Mouse (Mus musculus) CH12.LX (cell line): Measurements from ENCODE around the gene Agbl5.

Source experiments
- CHD1 ChIP-seq: IDR thresholded peaks from 2 replicates; pipeline ENCODE4 v1.6.1; 2012; ENCODE audit warnings: low read depth, low read length, improper control_type of control experiment, inconsistent platforms
- CTCF ChIP-seq, 2 experiments: IDR thresholded peaks in 1 of 2; conservative IDR thresholded peaks in 1 of 2; 2 replicates each; pipeline ENCODE4 v1.5.1; 2011 to 2012; ENCODE audit warnings: low read depth in 2 of 2, low read length in 2 of 2, improper control_type of control experiment in 1 of 2, inconsistent platforms in 1 of 2, mild to moderate bottlenecking in 1 of 2, moderate library complexity in 1 of 2
- MAX ChIP-seq: IDR thresholded peaks from 2 replicates; pipeline ENCODE4 v1.6.1; 2011; ENCODE audit warnings: low read length, improper control_type of control experiment
- POLR2A ChIP-seq: IDR thresholded peaks from 2 replicates; pipeline ENCODE4 v1.6.1; 2011; ENCODE audit warnings: low read depth, mild to moderate bottlenecking, improper control_type of control experiment, low read length
- TCF12 ChIP-seq: IDR thresholded peaks from 2 replicates; pipeline ENCODE4 v1.6.1; 2014; ENCODE audit warnings: low read depth, mild to moderate bottlenecking, inconsistent platforms, low read length, improper control_type of control experiment
- UBTF ChIP-seq: IDR thresholded peaks from 2 replicates; pipeline ENCODE4 v1.6.1; 2012; ENCODE audit warnings: low read depth, mild to moderate bottlenecking, inconsistent platforms, low read length, improper control_type of control experiment, moderate library complexity
- USF1 ChIP-seq: IDR thresholded peaks from 2 replicates; pipeline ENCODE4 v1.6.1; 2014; ENCODE audit warnings: low read depth, mild to moderate bottlenecking, inconsistent platforms, low read length, improper control_type of control experiment

- TF ChIP-seq POLR2A (no peak), CHD1 (no peak), CTCF (conservative IDR thresholded peaks at IDR 0.05 in 1 of 2, IDR thresholded peaks at IDR 0.05 in 1 of 2; ENCODE audit: low read depth in 2 of 2, low read length in 2 of 2) (no peak), USF1 (no peak), UBTF (no peak), MAX (no peak), TCF12 (no peak)
Observed at GRCm38 (mm10) chr5:30909863-30910262, 21.4 kb downstream of the Agbl5 start.
